Mouse (Mus musculus) intestine, embryonic 16.5 days (tissue): ENCODE results near the gene Fgfr2. TPM values are rescaled to one million over a fixed set of nuclear protein-coding genes. Genes with fewer than 3 reads are reported as not detected.

ENCODE experiments used
- ATAC-seq: fragments of 200-750 bp; cut with Nextera tagmentation; 2 replicates; pipeline ENCODE4 v1.8.0; 2017; ENCODE audit warnings: moderate TSS enrichment, moderate library complexity
- H3K27ac ChIP-seq: fragments of 300-500 bp; sonication (generic); 2 replicates; pipeline ENCODE4 v1.5.1; 2014; ENCODE audit warnings: mild to moderate bottlenecking, low read length
- H3K27me3 ChIP-seq: fragments of 300-500 bp; sonication (generic); replicated peaks from 2 replicates; pipeline ENCODE4 v1.6.1; 2014; ENCODE audit warnings: low read length, control low read depth, mixed read lengths; ENCODE audit not compliant: control insufficient read depth, insufficient read depth
- H3K36me3 ChIP-seq: fragments of 300-500 bp; sonication (generic); 2 replicates; pipeline ENCODE4 v1.6.1; 2014; ENCODE audit warnings: low read length, control low read depth; ENCODE audit not compliant: control insufficient read depth, insufficient read depth
- H3K4me1 ChIP-seq: fragments of 300-500 bp; sonication (generic); 2 replicates; pipeline ENCODE4 v1.6.1; 2014; ENCODE audit warnings: low read length, control low read depth, mixed read lengths; ENCODE audit not compliant: control insufficient read depth, insufficient read depth
- H3K4me2 ChIP-seq: fragments of 300-500 bp; sonication (generic); 2 replicates; pipeline ENCODE4 v1.6.1; 2014; ENCODE audit warnings: low read depth, low read length, control low read depth
- H3K4me3 ChIP-seq: fragments of 300-500 bp; sonication (generic); 2 replicates; pipeline ENCODE4 v1.5.1; 2014; ENCODE audit warnings: mild to moderate bottlenecking, low read length
- H3K9ac ChIP-seq: fragments of 300-500 bp; sonication (generic); 2 replicates; pipeline ENCODE4 v1.6.1; 2014; ENCODE audit warnings: low read depth, low read length
- H3K9me3 ChIP-seq: fragments of 300-500 bp; sonication (generic); 2 replicates; pipeline ENCODE4 v1.6.1; 2016; ENCODE audit warnings: low read length, control low read depth; ENCODE audit not compliant: control insufficient read depth
- WGBS: fragments of 180-500 bp; shearing (Covaris S2); extraction: QIAGEN DNeasy Blood & Tissue Kit; methylation state at CpG from one replicate; pipeline ENCODE4 v1.1.7; 2014; 5-methylcytosine and 5-hydroxymethylcytosine counted together
- polyA plus RNA-seq: library from polyadenylated mRNA; unstranded; fragments of >200 nt; fragmentation: Nextera tagmentation; extraction: Ambion mirVana; gene quantifications from 2 replicates; pipeline ENCODE4 v1.2.1, GENCODE M21; 2015

The Fgfr2 gene
- polyA plus RNA-seq, 1 experiment from 2014 or later, result 47.3 TPM

DNA sequence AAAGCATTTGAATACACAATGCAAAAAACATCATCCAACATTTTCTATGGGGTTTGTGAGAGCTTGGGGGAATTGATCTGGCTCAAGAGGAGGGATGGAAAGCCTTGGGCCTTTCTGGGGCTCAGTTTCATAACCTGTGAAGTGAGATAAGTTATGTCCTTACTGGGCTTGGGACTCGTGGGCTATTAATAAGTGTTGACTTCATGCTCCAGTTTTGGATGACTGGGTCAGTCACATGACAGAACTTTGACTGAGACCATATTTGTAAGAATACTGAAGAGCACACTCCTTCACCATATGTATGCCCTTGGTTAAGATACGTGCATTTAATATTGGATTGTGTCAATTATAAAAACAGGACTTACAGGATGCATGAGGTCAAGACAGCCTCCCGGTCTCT, 495.7 kb downstream of the Fgfr2 start:
- Histone ChIP-seq H3K36me3 (no peaks in the 10 kb centered on the region), H3K9ac (no peak overlapping the region), H3K4me3 (no peak overlapping the region), H3K27ac (no peak overlapping the region), H3K9me3 (no peaks in the 10 kb centered on the region), H3K4me2 (no peak overlapping the region), H3K4me1 (no peaks in the 10 kb centered on the region), H3K27me3 (no peaks in the 10 kb centered on the region)
- WGBS, result 79% methylated on average over 3 of the region's 3 CpGs
- ATAC-seq, result no peak

DNA sequence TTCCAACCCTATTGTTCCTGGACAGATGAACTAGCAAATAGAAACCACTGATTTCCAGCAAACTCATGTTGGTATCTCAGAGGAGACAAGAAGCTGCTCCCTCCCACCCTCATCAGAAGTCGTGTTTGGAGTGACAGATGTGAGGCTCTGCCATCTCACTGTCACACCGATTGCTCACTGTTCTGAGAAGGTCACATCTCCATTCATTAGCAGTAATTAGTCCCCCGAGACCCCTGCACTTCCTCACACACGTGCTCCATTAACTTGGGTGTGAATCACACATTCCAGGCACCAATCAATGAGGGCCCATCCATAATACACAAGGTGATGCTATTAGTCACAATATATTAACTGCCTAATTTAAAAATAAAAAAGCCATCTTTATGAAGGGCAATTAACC, 497.0 kb downstream of the Fgfr2 start:
- Histone ChIP-seq H3K4me1 (no peaks in the 10 kb centered on the region), H3K9me3 (no peaks in the 10 kb centered on the region), H3K4me3 (no peak overlapping the region), H3K36me3 (no peaks in the 10 kb centered on the region), H3K27me3 (no peaks in the 10 kb centered on the region), H3K27ac (no peak overlapping the region), H3K4me2 (no peak overlapping the region), H3K9ac (no peak overlapping the region)
- no peak for ATAC-seq
- WGBS, result 49% methylated on average over 4 of the region's 4 CpGs

DNA sequence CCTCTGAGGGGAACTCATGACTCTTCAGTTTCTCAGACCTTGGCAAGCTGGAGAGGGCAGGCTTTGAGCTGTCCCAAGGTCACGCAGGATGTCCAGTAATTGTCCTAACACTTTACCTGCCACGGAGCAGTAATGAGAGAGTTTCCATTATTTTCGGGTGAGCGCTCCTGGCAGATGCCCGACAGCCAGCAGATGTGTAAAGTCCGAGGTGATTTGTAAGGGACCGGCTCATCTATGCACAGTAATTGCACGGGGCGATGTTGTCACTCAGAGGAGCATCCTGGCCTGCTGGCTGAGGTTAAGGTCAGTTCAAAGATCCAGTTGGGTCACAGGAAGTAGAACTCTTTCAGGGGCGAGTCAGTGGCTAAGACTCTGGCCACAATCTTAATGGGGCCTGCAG, 499.0 kb downstream of the Fgfr2 start:
- no peak for ATAC-seq
- no peaks in the 10 kb centered on the region for H3K4me1 ChIP-seq

DNA sequence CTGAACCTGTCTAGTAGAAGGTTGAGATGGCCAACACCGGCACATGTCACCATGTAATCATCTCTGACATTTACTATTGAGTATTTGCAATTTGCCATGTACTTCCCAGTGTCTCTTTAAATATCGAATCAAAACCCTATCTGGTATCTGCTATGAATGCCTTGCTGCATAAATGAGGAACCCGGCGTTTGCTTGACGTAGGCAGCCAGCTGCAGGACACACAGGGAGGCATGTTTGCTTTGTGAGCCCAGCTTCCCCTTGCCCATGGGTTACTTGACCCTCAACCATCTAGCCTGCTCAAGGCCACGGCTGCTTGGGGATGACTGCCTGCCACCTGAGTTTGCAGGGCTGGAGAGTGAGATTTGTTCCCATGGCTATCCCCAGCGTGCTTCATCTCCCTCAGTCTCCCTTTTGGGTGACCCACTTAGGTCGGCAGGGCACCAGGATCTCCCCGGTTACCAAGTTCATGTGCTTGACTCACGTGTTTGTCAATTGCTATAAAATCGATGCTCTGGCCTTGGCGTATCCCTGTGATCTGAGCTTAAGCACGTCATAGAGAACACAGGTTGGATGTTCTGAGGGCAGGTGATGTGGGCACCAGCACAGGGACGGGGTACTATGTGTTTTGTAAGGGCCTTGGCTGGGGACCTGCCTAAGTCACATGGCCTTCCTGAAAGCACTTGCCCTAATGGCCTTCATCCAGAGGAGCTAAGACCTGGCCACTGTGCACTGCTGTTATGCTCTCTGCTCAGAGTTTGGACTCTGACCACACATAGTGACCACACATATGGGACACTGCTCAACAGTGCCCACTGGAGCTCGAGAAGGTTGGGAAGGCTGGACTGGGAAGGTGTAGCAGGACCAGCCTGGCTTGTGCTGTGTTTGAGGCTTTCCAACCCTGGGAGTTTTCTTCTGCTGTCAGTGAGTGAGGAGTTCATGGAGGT, 502.9 kb downstream of the Fgfr2 start:
- no peak for ATAC-seq
- Histone ChIP-seq H3K27me3 (no peaks in the 10 kb centered on the region), H3K36me3 (no peaks in the 10 kb centered on the region), H3K27ac (no peak overlapping the region), H3K4me1 (no peaks in the 10 kb centered on the region), H3K4me3 (no peak overlapping the region), H3K9ac (no peak overlapping the region), H3K9me3 (no peaks in the 10 kb centered on the region), H3K4me2 (no peak overlapping the region)
- 88% methylated on average over 15 of the region's 15 CpGs for WGBS

More for the DNA sequence above, 499.0 kb downstream of the Fgfr2 start:
- Histone ChIP-seq H3K4me3 (no peak overlapping the region), H3K4me2 (no peak overlapping the region), H3K36me3 (no peaks in the 10 kb centered on the region), H3K27me3 (no peaks in the 10 kb centered on the region), H3K9ac (no peak overlapping the region), H3K9me3 (no peaks in the 10 kb centered on the region), H3K27ac (no peak overlapping the region)
- WGBS, result 77% methylated on average over 10 of the region's 10 CpGs

DNA sequence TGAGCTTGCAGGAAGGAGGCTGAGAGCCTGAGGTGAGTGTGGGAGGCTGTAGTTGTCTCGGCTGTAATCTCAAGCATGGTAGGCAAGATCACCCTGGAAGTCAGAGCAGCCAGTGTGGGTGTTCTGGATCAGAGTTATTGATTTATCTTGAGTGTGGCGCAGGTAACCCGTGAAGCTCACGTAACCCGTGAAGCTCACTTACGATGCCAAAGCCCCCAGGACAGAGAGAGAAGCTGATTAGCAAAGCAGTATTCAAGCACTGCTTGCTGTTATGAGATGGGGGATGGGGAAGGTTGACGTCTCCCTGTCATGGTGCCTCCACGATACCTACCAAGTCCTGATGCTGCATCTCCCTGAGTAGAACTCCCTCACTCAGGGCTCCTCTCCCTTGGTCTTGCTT, 503.6 kb downstream of the Fgfr2 start:
- no peak for ATAC-seq
- no peaks in the 10 kb centered on the region for H3K9me3 ChIP-seq
- H3K9ac ChIP-seq, result no peak overlapping the region
- H3K4me2 ChIP-seq, result no peak overlapping the region
- H3K27ac ChIP-seq, result no peak overlapping the region
- H3K36me3 ChIP-seq, result no peaks in the 10 kb centered on the region
- 91% methylated on average over 8 of the region's 8 CpGs for WGBS
- H3K4me3 ChIP-seq, result no peak overlapping the region
- H3K27me3 ChIP-seq, result no peaks in the 10 kb centered on the region
- H3K4me1 ChIP-seq, result no peaks in the 10 kb centered on the region

DNA sequence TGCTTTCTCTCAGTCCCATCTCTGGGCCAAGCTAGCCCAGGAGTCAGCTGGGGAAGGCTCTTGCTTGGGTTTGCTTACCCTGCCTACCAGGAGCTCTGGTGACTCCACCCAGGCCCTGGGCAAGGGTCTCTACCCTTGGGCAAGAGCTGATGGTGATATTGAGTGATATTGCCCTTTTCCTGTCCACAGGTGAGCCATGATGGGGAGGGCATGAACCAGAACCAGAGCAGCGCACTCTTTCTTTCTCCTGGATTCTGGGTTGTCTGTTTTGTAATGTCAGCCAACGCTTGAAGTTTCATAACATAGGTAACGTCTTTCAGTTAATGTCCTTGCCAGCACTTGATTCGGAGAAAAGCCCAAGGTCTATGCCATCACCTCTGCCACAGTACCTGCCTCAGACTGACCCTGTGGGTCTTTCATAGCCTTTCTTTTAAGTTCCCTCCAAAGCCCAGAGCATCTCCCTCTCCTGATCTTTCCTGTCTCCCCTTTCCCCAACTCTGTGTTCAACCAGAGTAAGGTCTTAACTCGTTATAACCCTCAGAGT, 506.1 kb downstream of the Fgfr2 start:
- ATAC-seq, result no peak
- Histone ChIP-seq H3K9me3 (no peaks in the 10 kb centered on the region), H3K27ac (no peak overlapping the region), H3K4me3 (no peak overlapping the region), H3K36me3 (no peaks in the 10 kb centered on the region), H3K4me1 (no peaks in the 10 kb centered on the region), H3K9ac (no peak overlapping the region), H3K27me3 (no peaks in the 10 kb centered on the region), H3K4me2 (no peak overlapping the region)
- WGBS, result 88% methylated on average over 5 of the region's 5 CpGs

DNA sequence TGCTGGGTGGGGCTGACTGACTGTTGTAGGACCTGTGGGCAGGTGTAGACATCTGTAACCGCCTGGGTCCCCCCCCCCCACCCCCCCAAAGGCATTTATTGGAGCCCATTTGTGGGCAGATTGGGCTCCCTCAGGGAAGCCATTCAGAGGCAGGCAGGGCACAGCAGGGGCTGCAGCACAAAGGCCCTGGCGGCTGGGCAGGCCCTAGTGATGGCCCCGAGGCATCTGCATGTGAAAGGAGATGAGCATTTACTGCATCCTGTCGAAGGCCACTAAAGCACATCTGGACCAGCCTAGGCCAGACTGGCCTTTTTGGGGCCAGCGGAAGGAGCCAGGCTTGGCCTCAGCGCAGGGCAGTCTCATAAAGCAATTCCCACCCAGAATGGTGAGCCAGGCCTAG, 506.8 kb downstream of the Fgfr2 start:
- 64% methylated on average over 6 of the region's 6 CpGs for WGBS
- Histone ChIP-seq H3K9ac (no peak overlapping the region), H3K27ac (no peak overlapping the region), H3K27me3 (no peaks in the 10 kb centered on the region), H3K9me3 (no peaks in the 10 kb centered on the region), H3K4me1 (no peaks in the 10 kb centered on the region), H3K36me3 (no peaks in the 10 kb centered on the region), H3K4me2 (no peak overlapping the region), H3K4me3 (no peak overlapping the region)
- ATAC-seq, result no peak

DNA sequence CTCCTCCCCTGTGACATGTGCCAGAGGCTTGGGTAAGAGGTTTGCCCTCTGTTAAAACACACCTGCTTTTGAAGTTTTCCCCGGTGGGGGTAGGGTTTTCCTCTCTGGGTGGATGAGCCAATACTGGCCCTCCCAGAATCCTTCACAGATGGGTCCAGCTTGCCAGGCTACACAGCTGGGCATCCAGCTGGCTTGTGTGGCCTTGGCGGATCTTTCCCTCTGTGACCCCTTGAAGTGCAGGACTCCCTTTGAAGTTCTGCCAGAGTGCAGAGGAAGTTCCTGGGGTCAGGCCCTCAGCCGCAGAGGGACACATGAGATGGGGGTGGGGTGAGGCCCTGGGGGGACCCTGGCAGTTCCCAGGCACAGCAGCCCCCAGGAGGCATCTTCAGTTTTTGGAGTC, 507.8 kb downstream of the Fgfr2 start:
- WGBS, result 33% methylated on average over 3 of the region's 3 CpGs
- no peak overlapping the region for H3K27ac ChIP-seq
- H3K27me3 ChIP-seq, result no peaks in the 10 kb centered on the region
- H3K9ac ChIP-seq, result no peak overlapping the region
- H3K4me1 ChIP-seq, result 0 out of 2 replicates have a peak, but pooled peaks cover 2% of the 10 kb centered on the region
- no peaks in the 10 kb centered on the region for H3K9me3 ChIP-seq
- no peaks in the 10 kb centered on the region for H3K36me3 ChIP-seq
- H3K4me3 ChIP-seq, result no peak overlapping the region
- no peak for ATAC-seq
- no peak overlapping the region for H3K4me2 ChIP-seq

DNA sequence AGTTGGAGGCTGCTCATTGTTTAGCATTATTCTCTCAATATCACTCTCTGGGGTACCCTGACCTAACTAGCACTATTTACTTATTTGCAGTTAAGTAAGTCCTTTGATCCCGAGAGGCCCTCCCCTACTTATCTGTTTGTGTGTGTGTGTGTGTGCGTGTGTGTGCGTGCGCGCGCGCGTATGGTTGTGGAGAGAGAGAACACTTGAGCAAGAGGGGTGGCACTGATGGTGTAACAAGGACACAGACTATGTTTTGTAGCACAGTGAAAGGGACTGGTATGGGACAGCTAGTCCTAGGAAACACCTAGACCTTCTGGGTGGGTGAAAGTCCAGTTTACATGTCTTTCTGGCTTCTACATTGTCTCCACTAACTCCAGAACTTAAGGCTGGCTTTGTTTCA, 511.6 kb downstream of the Fgfr2 start:
- no peaks in the 10 kb centered on the region for H3K9me3 ChIP-seq
- 88% methylated on average over 8 of the region's 8 CpGs for WGBS
- no peak for ATAC-seq
- no peak overlapping the region for H3K9ac ChIP-seq
- no peaks in the 10 kb centered on the region for H3K36me3 ChIP-seq
- no peak overlapping the region for H3K27ac ChIP-seq
- no peak overlapping the region for H3K4me3 ChIP-seq
- no peaks in the 10 kb centered on the region for H3K27me3 ChIP-seq
- H3K4me1 ChIP-seq, result peaks cover 5% of the 10 kb centered on the region; the same call in 1 of the 2 replicates
- H3K4me2 ChIP-seq, result peak overlapping the region; percentile 64
